ENCODE assay signal across 1 mouse cellular context in genomic region chr9:45980611-45981010, GRCm38 (mm10).
TF ChIP-seq lines count a peak whose summit lies in the region.

No protein-coding gene starts in this region.

TF ChIP-seq in CH12.LX, 34 proteins besides CTCF, POLR2A, EP300 and RAD21:
- TF ChIP-seq CHD2 (IDR thresholded peaks at IDR 0.05; ENCODE audit: low read length): no peak
- TF ChIP-seq MYC (IDR thresholded peaks at IDR 0.05; ENCODE audit: low read depth, low read length): no peak
- no peak for TF ChIP-seq RCOR1 (conservative IDR thresholded peaks at IDR 0.05; ENCODE audit: low read depth, low read length)
- no peak for TF ChIP-seq POLR2AphosphoS2 (IDR thresholded peaks at IDR 0.05; ENCODE audit: low read depth, low read length)
- TF ChIP-seq ELF1 (IDR thresholded peaks at IDR 0.05; ENCODE audit: low read depth, low read length): no peak
- TF ChIP-seq NELFE (IDR thresholded peaks at IDR 0.05; ENCODE audit: low read depth, low read length): no peak
- no peak for TF ChIP-seq ZKSCAN1 (IDR thresholded peaks at IDR 0.05; ENCODE audit: borderline replicate concordance, low read depth, low read length)
- TF ChIP-seq MAFK (IDR thresholded peaks at IDR 0.05; ENCODE audit: insufficient replicate concordance, low read length): no peak
- no peak for TF ChIP-seq KAT2A (IDR thresholded peaks at IDR 0.05; ENCODE audit: insufficient replicate concordance, low read length)
- TF ChIP-seq BHLHE40 (IDR thresholded peaks at IDR 0.05; ENCODE audit: low read depth, low read length): no peak
TF ChIP-seq in CH12.LX: peak in this region for 0.
